Mouse (Mus musculus) pancreas, adult 10 weeks (tissue): Measurements from ENCODE around the gene 9130213A22Rik. TPM values are rescaled to one million over a fixed set of nuclear protein-coding genes. Genes with fewer than 3 reads are reported as not detected.

Source experiments
- polyA plus RNA-seq: library from polyadenylated mRNA; stranded (reverse); fragments of 350-450 nt; fragmentation: Illumina TruSeq; extraction: RNeasy Lipid Tissue Mini Kit (QIAGEN cat#74804); gene quantifications from one replicate; pipeline ENCODE4 v1.2.3, GENCODE M21; 2015; ENCODE audit warnings: low read depth, low replicate concordance; ENCODE audit not compliant: insufficient read depth

9130213A22Rik gene
- polyA plus RNA-seq: not detected

DNA sequence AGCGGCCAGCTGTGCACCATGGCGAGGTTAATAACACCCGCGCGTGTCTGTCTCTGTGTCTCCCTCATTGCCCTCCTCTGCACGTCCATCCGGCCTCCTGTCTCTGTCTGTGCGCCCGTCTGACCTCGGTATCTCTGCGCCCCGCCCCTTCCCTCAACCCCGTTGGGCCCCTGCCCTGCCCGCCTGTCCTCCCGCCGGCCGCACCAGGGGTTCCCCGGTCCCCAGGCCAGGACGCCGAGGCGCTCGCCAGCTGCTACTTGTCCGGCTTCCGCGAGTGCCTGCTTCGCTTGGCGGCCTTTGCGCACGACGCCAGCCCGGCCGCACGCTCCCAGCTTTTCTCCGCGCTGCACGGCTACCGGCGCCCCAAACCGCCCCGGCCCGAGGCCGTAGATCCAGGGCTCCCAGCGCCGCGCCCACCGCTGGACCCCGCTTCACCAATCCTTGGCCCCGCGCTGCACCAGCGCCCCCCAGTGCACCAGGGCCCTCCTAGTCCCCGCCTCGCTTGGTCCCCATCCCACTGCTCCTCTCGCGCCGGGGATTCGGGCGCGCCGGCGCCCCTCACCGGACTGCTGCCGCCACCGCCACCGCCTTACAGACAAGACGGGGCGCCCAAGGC lies at the start of gene 9130213A22Rik:
TSS of gene 9130213A22Rik (minus strand) at position 254 of the 616 bp plus-strand sequence.

DNA sequence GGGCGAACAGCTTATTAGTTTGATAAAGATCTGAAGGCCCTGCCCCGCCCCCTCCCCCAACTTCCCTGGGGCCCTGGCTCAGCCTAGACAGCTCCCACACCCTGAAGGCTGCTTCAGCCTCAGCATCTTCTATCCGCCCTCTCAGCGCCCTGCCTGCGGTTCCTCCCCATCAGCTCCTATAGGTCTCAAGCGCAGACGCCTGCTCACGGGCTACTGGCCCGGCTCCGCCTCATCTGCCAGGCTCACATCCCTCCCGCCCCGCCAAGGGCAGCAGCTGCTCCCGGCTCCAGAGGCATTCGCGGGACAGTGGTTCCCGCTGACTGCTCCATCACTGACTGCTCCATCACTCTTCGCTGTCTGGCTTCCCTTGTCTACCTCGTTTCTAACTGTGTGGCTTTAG lies 34.4 kb upstream of the 9130213A22Rik start, which contains the start of gene Alox12b:
TSS of gene Alox12b (plus strand) at position 190 of the 400 bp plus-strand sequence.

DNA sequence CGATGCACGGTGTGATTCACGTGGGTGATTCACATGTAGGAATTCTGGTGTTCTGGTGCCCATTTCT lies 3.3 kb upstream of the 9130213A22Rik start, which contains the start of gene Aloxe3:
TSS of gene Aloxe3 (plus strand) at position 45 of the 67 bp plus-strand sequence.

DNA sequence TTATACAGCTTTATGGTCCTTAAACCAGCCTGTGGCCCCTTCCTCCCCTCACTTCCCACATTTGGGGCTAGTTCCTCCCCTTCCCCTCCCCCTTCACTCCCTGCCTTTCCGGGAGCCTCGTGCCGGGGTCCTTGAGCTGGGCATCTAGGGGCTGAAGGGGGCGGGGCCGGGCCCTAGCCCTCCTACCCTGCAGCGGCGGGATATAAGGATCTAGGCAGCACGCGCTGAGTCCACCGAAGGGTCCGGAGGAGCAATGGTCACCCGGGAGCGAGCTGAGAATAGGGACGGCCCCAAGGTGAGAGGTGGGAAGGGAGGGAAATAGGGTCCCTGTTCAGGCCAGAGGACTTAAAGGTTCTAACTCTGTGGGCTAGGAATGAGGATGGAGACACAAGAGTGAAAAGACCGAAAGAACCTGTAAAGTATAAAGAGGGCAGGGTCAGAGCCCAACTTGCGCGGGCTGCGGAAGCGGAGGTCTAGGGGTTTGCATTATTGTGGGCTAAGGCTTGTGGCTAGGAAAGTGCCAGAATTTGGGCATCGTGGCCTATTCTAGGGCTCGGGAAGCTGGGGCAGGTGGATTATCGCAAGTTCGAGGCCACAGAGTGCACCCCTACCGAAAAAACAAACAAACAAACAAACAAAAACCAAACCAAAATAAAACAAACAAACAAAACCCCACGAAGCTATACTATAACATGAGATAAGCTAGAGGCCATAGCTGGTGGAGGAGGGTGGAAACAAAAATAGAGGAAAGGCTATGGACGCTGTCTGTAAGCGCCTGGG lies 2.0 kb downstream of the 9130213A22Rik start, which contains the start of gene Hes7:
TSS of gene Hes7 (plus strand) at position 184 of the 780 bp plus-strand sequence.

DNA sequence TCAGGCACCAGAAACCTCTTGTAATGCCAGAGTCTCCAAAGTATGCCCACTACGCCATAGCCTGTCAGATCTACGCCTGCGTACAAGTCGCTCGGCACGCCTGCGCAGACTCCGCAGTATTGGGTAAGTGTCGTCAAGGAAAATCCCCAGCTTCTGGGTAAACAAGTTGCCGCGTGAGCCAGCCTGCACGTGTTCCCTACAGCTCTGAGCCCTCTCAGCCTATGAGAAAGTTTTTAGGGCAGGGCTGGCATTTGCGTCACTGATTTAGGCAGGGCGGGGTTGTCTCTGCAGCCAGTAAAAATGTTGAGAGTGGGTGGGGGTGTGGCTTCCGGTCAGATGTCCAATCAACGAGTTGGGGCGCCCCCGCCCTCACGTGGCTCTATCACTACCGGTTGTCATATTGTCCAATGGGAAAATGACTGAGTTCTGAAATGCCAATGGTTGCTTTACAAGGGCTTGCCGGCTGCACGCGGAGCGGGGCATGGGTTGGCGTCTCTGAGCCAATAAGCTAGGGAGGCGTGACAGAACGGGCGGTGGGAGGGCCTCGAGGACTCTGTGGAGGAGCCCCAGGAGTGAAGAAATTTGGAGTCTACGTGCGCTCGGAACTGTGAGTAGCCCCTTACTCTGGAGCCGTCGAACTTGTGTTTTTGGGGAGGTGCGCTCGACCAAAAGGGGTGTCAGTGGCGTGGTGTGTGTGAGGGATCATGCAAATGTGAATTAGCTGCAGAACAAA lies 27.5 kb downstream of the 9130213A22Rik start, which contains the start of gene Per1:
TSS of gene Per1 (plus strand) at position 521 of the 733 bp plus-strand sequence.

DNA sequence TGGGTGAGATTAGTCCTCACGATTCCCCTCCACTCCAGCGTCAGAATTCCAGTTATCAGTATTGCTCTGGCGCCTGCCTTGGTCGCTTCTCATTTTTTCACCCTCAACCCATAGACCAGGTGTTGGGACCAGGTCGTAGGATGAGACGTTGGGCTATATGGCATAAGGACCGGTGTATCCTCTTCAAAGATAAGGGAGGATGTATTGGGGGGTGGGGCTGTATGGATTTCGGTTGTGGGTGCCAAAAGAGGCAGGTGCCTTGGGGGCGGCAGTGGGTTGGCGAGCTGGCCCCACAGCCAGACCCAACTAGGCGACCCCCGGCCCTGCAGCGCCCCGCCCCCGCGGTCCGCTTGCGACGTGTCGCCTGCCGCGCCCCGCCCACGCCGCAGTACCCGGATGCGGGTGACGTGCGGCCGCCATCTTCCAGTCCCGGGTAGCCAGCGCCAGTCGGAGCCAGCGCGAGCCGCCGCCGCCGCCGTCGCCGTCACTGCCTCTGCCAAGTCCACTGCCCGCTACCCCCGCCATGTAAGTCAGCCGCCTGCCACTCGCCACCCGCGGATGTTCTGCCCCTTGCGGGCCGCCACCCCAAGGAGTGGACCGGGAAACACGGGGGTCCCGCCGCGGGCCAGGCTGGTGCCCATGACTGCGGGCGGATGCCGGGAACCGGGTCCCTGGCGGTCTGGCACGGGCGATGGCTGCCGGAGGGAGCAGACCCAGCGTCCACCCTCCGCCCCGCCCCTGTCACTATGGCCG lies 34.1 kb downstream of the 9130213A22Rik start, which contains the start of gene Vamp2:
TSS of gene Vamp2 (plus strand) at position 388 of the 753 bp plus-strand sequence.

DNA sequence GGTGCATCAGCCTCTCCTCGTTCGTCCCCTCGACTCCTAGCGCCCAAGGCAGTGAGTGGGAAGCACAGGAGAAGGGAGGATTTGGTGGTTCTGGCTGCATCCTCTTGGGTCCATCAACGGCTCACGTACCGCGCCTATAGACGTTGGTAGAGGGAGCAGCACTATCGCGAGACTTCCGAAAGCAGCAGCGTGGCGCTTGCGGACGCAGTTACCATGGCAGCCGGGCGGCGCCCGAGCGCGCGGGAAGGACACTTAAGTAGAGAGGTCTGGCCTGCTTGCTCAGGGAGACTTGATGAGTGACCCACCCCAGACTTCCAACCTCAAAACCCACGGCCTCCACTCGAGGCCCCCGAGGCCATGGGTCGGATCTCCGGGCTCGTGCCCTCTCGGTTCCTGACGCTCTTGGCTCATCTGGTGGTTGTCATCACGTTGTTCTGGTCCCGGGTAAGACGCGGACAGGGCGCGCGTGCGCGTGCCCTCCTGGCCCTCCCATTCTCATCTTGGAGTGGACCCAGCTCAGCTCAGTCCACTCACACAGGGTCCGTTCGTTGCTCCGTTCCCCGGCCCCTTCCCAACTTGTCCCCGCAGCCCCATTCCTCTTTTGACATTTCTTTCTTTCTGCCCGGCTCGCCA lies 51.7 kb downstream of the 9130213A22Rik start, which contains the start of gene Tmem107:
TSS of gene Tmem107 (plus strand) at position 217 of the 633 bp plus-strand sequence.

Other genes starting within 250 kb of the 9130213A22Rik start
- not detected for gene Rnf222, start 234.0 kb downstream of the 9130213A22Rik start, polyA plus RNA-seq
- gene Rpl26, start 221.0 kb downstream of the 9130213A22Rik start, polyA plus RNA-seq: 860 TPM
- not detected for gene Odf4, start 195.5 kb downstream of the 9130213A22Rik start, polyA plus RNA-seq
- gene Arhgef15, start 165.1 kb downstream of the 9130213A22Rik start, polyA plus RNA-seq: 13.4 TPM
- gene Slc25a35, start 154.5 kb downstream of the 9130213A22Rik start, polyA plus RNA-seq: 3.7 TPM
- 9.3 TPM for gene Rangrf, start 147.4 kb downstream of the 9130213A22Rik start, polyA plus RNA-seq
- gene Pfas, start 114.1 kb downstream of the 9130213A22Rik start, polyA plus RNA-seq: 3.6 TPM
- 9.8 TPM for gene Ctc1, start 106.7 kb downstream of the 9130213A22Rik start, polyA plus RNA-seq
- gene Aurkb, start 76.9 kb downstream of the 9130213A22Rik start, polyA plus RNA-seq: not detected
- 1.9 TPM for gene Borcs6, start 62.9 kb downstream of the 9130213A22Rik start, polyA plus RNA-seq
- gene Tmem107, start 51.8 kb downstream of the 9130213A22Rik start, polyA plus RNA-seq: 12.6 TPM
- 45.5 TPM for gene Vamp2, start 34.1 kb downstream of the 9130213A22Rik start, polyA plus RNA-seq
- gene Per1, start 27.4 kb downstream of the 9130213A22Rik start, polyA plus RNA-seq: 11.2 TPM
- not detected for gene Hes7, start 2.2 kb downstream of the 9130213A22Rik start, polyA plus RNA-seq
- not detected for gene Aloxe3, start 3.3 kb upstream of the 9130213A22Rik start, polyA plus RNA-seq
- gene Alox12b, start 34.4 kb upstream of the 9130213A22Rik start, polyA plus RNA-seq: not detected
- not detected for gene Alox8, start 75.3 kb upstream of the 9130213A22Rik start, polyA plus RNA-seq
- gene Gucy2e, start 114.4 kb upstream of the 9130213A22Rik start, polyA plus RNA-seq: not detected
- 3.1 TPM for gene Cntrob, start 201.2 kb upstream of the 9130213A22Rik start, polyA plus RNA-seq
- gene Trappc1, start 201.4 kb upstream of the 9130213A22Rik start, polyA plus RNA-seq: 24.2 TPM
- 2.4 TPM for gene Kcnab3, start 203.7 kb upstream of the 9130213A22Rik start, polyA plus RNA-seq
- gene Rnf227, start 217.9 kb upstream of the 9130213A22Rik start, polyA plus RNA-seq: 0.90 TPM
- gene Chd3, start 246.8 kb upstream of the 9130213A22Rik start, polyA plus RNA-seq: 20.2 TPM